Mouse (Mus musculus): ENCODE results near the gene Aldh1l2.
"Not testable (repeated sequence)": the region's sequence is repeated elsewhere in the genome, so short reads cannot be mapped to it uniquely, and the experiment has no call there.

Gene Aldh1l2

DNA sequence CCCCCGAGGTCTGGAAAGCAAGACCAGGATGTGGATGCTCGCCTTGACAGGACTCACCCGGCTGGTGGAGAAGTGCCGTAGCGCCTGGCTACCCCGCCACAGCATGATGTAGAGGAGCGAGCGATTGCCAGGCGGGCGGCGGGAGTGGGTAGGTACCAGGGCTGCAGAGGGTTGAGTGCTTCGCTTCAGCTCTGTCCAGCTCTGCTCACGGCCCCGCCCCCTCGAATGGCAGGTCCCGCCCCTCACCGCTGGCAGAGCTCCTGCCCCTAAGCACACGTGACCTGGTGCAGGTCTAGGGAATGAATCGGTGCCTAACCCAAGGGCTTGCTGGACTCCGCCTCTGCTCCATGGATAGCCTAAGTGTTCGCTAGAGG lies at the start of gene Aldh1l2:
Gene Aldh1l2 (minus strand): TSS at position 231 of the 374 bp plus-strand sequence.
- peak; percentile 64 for DNase-seq (ENCODE audit: low read depth, low spot score)

- DNase-seq (ENCODE audit: low read depth, low spot score) = no peak
Measured at GRCm38 (mm10) chr10:83565449-83566441, 31.8 kb upstream of the Aldh1l2 start.

- no peak for DNase-seq (ENCODE audit: low read depth, low spot score)
Measured at GRCm38 (mm10) chr10:83563005-83563404, 29.1 kb upstream of the Aldh1l2 start.

GRCm38 (mm10) chr10:83545341-83545740 lies 11.4 kb upstream of the Aldh1l2 start:
- DNase-seq (ENCODE audit: low read depth, low spot score) = no peak

DNA sequence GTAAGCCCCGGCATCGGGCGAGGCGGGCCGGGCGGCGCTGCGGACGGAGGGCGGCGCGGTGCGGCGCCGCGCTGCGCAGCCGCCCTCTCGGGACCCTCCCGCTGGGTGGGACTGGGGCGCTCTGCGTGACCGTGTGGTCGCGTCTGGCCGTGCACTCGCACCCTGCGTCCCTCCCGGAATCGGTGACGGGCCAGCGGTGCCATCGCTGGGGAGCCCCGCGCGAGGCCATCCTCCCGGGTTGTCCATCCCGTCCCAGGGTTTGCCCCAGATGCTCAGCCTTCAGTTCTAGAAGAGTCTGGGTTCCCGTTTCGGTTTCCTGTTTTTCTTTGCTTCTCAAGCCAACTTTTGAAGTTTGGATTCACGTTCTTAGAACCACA lies 10.2 kb upstream of the Aldh1l2 start:
- no peak for DNase-seq (ENCODE audit: low read depth, low spot score)

- peak; percentile 84 for DNase-seq (ENCODE audit: low read depth, low spot score)
Measured at GRCm38 (mm10) chr10:83543439-83544102, 9.6 kb upstream of the Aldh1l2 start, which contains the start of gene Washc4. Gene Washc4 (plus strand): TSS chr10:83543752.

DNA sequence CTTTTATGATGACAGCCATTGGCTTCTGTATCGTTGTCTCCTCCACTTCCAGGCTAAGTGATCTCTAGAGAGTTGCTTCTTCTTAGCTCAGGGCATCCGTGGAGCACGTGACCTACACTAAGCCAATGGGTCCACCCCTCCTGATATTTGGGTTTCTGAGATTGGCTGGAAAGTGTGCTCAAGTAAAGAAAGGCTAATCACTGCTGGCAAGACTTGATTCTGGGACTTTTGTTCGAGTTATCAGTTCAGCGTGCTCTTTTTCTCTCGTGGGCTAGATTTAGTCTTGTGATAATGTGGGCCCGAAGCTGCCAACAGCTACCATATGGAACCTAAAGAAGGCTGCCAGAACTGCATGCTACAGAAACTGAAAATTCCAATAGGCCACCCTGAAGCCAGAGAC lies 8.3 kb upstream of the Aldh1l2 start:
- no peak for DNase-seq (ENCODE audit: low read depth, low spot score)

DNA sequence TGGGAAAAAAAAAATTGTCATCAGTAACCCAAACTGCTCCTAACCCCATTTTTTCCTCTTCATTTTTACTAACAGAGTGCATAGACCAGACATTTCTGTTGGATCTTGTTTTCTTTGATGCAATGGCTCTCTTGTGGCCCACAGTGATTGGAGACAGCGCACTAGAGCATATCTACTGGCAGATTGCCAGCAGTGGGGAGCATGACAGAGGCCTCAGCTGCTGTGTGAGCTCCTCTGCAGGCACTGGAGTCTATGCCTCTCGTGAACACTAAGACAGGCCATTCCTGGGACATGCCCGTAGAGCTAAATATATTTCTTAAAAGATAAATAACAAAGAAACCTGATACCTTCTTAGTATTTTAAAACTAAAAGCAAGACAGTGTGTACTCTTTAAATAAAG lies 6.2 kb upstream of the Aldh1l2 start:
- DNase-seq (ENCODE audit: low read depth, low spot score) = no peak

DNA sequence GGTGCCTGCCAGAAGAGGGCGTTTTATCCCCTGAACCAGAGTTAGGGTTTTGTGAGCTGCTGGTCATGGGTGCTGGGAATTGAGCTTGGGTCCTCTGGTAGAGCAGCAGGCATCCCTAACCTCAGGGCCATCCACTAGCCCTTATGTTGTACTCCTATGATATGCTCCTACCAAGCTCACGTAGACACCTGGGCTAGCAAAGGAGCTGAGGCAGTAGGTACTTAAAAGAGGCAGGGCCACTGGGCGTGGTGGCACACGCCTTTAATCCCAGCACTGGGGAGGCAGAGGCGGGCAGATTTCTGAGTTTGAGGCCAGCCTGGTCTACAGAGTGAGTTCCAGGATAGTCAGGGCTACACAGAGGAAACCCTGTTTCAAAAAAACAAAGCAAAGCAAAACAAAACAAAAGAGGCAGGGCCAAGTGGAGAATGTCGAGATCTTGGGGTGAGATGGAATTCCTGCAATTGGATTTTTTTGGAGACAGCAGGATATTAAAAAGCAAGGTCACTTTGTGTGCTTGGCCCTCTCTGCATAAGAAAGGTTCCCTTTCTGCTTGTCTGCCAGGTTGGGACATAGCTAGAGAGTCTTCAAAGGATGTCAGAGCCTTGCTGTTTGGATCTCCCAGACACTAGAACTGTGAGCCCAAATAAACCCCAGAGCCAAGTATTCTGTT lies 5.5 kb upstream of the Aldh1l2 start:
- no peak for DNase-seq (ENCODE audit: low read depth, low spot score)

GRCm38 (mm10) chr10:83536436-83536835 lies 2.5 kb upstream of the Aldh1l2 start:
- no peak for DNase-seq (ENCODE audit: low read depth, low spot score)

DNA sequence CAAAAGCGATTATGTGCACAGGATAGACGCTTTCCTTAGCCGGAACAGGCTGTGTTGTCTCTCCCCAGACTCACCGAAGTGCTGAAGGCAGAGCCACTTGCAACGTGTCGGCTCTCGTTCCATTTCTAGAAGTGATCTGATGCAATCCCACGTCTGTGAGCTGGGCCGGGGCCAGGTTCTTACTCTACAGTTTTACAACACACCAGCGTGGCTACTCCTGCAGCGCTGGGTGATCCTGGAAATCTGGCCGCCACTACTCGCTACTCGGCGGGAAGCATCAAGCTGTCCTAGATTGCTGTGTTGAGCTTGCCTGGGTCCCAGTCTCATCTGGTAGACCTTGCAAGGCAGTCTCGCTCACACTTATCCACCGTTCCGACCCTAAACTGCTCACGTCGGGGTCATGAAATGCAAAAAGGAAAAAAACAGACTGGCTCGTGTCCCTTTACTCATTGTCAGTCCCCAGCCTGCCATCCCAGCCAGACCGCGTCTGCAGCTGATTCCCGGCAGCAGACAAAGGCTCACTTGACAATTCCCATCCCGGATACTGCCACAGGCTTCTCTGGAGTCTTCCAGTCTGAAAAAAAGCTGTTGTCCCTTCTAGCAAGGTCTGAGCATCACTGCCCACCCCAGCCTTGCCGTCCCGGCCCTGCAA lies 556 bp downstream of the Aldh1l2 start:
- DNase-seq (ENCODE audit: low read depth, low spot score) = no peak

- no peak for DNase-seq (ENCODE audit: low read depth, low spot score)
Measured at GRCm38 (mm10) chr10:83530384-83530967, 3.5 kb downstream of the Aldh1l2 start.

GRCm38 (mm10) chr10:83524238-83524637 lies 9.7 kb downstream of the Aldh1l2 start:
- not testable (repeated sequence) for DNase-seq (ENCODE audit: low read depth, low spot score)

DNA sequence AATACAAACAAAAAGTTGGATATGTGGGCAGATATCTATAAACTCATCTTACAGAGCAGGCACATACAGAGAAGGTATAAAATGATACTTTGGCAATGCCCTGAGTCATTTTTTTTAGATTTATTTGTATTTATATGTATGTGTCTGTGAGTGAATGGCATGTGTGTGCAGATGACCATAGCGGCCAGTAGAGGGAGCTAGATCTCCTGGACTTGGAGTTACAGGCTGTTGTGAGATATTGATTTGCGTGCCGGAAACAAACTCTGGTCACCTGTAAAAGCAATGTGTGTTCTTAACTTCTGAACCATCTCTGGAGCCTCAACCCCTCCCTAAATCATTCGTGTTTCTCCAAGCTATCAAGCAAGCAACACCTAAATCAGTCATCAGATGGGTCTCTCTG lies 12.9 kb downstream of the Aldh1l2 start:
- no peak for DNase-seq (ENCODE audit: low read depth, low spot score)

DNA sequence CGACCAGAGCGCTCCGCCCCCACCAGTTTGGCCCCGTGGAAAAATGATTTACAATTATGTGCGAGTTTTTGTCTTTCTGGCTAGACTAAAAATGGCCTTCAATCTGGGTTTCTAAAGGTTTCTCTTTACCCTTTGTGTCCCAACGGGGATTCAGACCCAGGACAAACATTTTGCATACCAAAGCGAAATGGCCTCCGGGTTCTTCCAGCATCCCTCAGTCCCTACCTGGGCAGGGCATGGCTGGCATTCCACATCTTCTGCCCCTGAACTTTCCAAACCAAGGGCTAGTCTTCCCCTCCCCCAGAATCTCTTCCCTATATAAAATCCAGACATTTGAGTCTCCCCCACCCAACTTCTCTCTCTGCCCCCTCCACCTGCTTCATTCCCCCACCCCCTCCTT lies 20.2 kb downstream of the Aldh1l2 start:
- DNase-seq (ENCODE audit: low read depth, low spot score) = no peak

GRCm38 (mm10) chr10:83511304-83511703 lies 22.6 kb downstream of the Aldh1l2 start:
- DNase-seq (ENCODE audit: low read depth, low spot score) = no peak

- no peak for DNase-seq (ENCODE audit: low read depth, low spot score)
Measured at GRCm38 (mm10) chr10:83508962-83509660, 24.8 kb downstream of the Aldh1l2 start.

DNA sequence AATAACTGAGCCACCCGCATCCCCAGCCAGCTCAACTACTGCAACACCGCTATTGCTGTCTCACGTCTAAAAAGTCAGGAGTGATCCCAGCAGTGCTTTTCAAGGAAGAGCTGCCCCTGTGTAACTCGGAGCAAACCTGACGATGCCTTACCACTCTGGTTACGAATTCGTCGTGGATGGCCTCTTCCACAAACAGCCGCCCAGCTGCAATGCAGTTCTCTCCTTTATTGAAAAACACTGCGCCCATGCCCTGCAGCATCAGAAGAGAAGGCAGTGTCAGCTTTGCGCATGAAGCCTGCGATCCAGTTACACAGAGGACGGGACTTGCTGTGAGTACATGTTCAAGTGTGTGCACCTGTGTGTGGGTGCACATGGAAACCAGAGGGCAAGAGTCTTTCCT lies 36.6 kb downstream of the Aldh1l2 start:
- DNase-seq (ENCODE audit: low read depth, low spot score) = no peak

- DNase-seq (ENCODE audit: low read depth, low spot score) = no peak
Measured at GRCm38 (mm10) chr10:83490506-83490905, 43.4 kb downstream of the Aldh1l2 start.

DNA sequence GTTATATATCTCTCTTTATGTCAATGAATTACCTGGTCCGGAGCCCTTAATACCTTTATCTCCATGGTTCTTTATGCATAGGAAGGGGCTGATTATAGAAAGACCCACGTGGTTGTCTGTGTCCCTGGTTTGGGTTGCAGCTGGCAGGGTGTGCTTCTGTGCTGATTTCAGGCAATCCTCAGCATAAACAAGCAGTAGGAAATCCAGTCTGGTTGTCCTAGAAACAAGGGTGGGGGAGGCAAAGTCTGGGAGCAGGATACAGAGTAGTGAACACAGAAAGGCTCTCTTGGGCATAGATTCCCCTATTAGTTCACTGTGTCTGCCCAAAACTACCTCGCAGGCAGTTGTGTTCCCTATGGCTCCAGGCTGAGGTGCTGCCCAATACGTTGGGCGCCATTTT lies 56.7 kb downstream of the Aldh1l2 start:
- DNase-seq (ENCODE audit: low read depth, low spot score) = no peak

DNA sequence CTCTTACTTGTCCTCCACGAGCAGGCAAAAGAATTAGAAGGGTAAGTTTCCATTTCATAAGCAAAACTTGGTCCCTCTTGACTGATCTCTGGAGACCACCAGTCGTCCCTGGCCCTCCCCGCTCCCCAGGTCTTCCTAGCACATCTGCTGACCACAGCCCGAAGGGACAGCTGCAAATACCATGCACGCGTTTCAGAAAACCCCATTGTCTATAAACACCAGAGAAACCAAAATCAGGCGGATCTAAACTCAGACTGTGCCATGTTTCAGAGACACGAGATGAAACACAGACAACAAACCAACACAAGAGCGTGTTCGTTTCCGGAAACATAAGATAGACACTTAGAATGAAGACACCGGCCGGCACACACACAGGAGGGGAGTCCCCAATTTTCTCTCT lies 58.7 kb downstream of the Aldh1l2 start:
- DNase-seq (ENCODE audit: low read depth, low spot score) = no peak

Data from embryo, embryonic 11.5 days (tissue).